Mouse (Mus musculus) heart, embryonic 13.5 days (tissue): ENCODE results near the gene Poglut1. TPM values are rescaled to one million over a fixed set of nuclear protein-coding genes. Genes with fewer than 3 reads are reported as not detected.

ENCODE experiments used
- ATAC-seq: fragments of 200-750 bp; cut with Nextera tagmentation; 2 replicates; pipeline ENCODE4 v1.8.0; 2017; ENCODE audit warnings: moderate TSS enrichment; ENCODE audit not compliant: insufficient number of reproducible peaks, low FRiP score, low TSS enrichment; ENCODE audit errors: extremely low read depth
- H3K27ac ChIP-seq: fragments of 300-500 bp; sonication (generic); replicated peaks from 2 replicates; pipeline ENCODE4 v1.5.1; 2015; ENCODE audit warnings: moderate library complexity, mild to moderate bottlenecking, inconsistent platforms
- H3K27me3 ChIP-seq: fragments of 300-500 bp; sonication (generic); replicated peaks from 2 replicates; pipeline ENCODE4 v1.6.1; 2015; ENCODE audit warnings: mild to moderate bottlenecking, inconsistent platforms
- H3K36me3 ChIP-seq: fragments of 300-500 bp; sonication (generic); 2 replicates; pipeline ENCODE4 v1.6.1; 2015; ENCODE audit warnings: mild to moderate bottlenecking, inconsistent platforms
- H3K4me1 ChIP-seq: fragments of 300-500 bp; sonication (generic); 2 replicates; pipeline ENCODE4 v1.6.1; 2015; ENCODE audit warnings: inconsistent platforms
- H3K4me2 ChIP-seq: fragments of 300-500 bp; sonication (generic); 2 replicates; pipeline ENCODE4 v1.6.1; 2015; ENCODE audit warnings: inconsistent platforms, mild to moderate bottlenecking, moderate library complexity
- H3K4me3 ChIP-seq: fragments of 300-500 bp; sonication (generic); 2 replicates; pipeline ENCODE4 v1.5.1; 2015; ENCODE audit warnings: moderate library complexity, mild to moderate bottlenecking, inconsistent platforms
- H3K9ac ChIP-seq: fragments of 300-500 bp; sonication (generic); 2 replicates; pipeline ENCODE4 v1.6.1; 2015; ENCODE audit warnings: inconsistent platforms, mild to moderate bottlenecking, moderate library complexity
- H3K9me3 ChIP-seq: fragments of 300-500 bp; sonication (generic); 2 replicates; pipeline ENCODE4 v1.6.1; 2016; ENCODE audit warnings: inconsistent platforms
- WGBS: fragments of 180-500 bp; shearing (Covaris S2); methylation state at CpG from one replicate; pipeline ENCODE4 v1.1.7; 2015; ENCODE audit warnings: mixed read lengths; 5-methylcytosine and 5-hydroxymethylcytosine counted together
- polyA plus RNA-seq: library from polyadenylated mRNA; unstranded; fragments of >200 nt; fragmentation: Nextera tagmentation; extraction: Ambion mirVana; gene quantifications from 2 replicates; pipeline ENCODE4 v1.2.1, GENCODE M21; 2015

Gene Poglut1
- polyA plus RNA-seq, 1 experiment from 2014 or later, result 33.5 TPM

GRCm38 (mm10) chr16:38526264-38526663 lies 23.8 kb downstream of the Poglut1 start:
- Histone ChIP-seq H3K36me3 (peaks cover 69% of the 10 kb centered on the region), H3K9me3 (no peaks in the 10 kb centered on the region), H3K27me3 (no peaks in the 10 kb centered on the region), H3K27ac (no peak overlapping the region), H3K4me3 (no peak overlapping the region), H3K9ac (no peak overlapping the region), H3K4me2 (no peak overlapping the region), H3K4me1 (peaks cover 12% of the 10 kb centered on the region)
- no peak for ATAC-seq
- 72% methylated on average over 6 of the region's 6 CpGs for WGBS

- Histone ChIP-seq H3K36me3 (peaks cover 46% of the 10 kb centered on the region), H3K27me3 (no peaks in the 10 kb centered on the region), H3K4me1 (peaks cover 27% of the 10 kb centered on the region), H3K4me2 (peak within 1 kb of the TSS; percentile 79), H3K4me3 (peak within 1 kb of the TSS; percentile 79), H3K9ac (peak within 1 kb of the TSS; percentile 90), H3K27ac (peak within 1 kb of the TSS; percentile 97), H3K9me3 (no peaks in the 10 kb centered on the region)
- under 1% methylated on average over 73 of the region's 73 CpGs for WGBS
- peak; percentile 95 for ATAC-seq
These were observed 27.7 kb downstream of the Poglut1 start, which contains the start of gene Timmdc1 for GRCm38 (mm10) chr16:38522129-38523084. Gene Timmdc1 (minus strand): TSS chr16:38522663.

GRCm38 (mm10) chr16:38521211-38521987 lies 28.7 kb downstream of the Poglut1 start:
- no peaks in the 10 kb centered on the region for H3K27me3 ChIP-seq
- H3K9ac ChIP-seq, result peak overlapping the region; percentile 90
- 0 out of 2 replicates have a peak overlapping the region, but pooled peaks have one; percentile 8 for H3K27ac ChIP-seq
- 26% methylated on average over 8 of the region's 8 CpGs for WGBS
- no peaks in the 10 kb centered on the region for H3K9me3 ChIP-seq
- H3K4me2 ChIP-seq, result peak overlapping the region; percentile 79
- H3K4me1 ChIP-seq, result peaks cover 27% of the 10 kb centered on the region
- ATAC-seq, result no peak
- peaks cover 46% of the 10 kb centered on the region for H3K36me3 ChIP-seq
- H3K4me3 ChIP-seq, result peak overlapping the region; percentile 79

- Histone ChIP-seq H3K9ac (no peak overlapping the region; the same call in 1 of the 2 replicates), H3K9me3 (no peaks in the 10 kb centered on the region), H3K4me1 (peaks cover 27% of the 10 kb centered on the region), H3K4me2 (no peak overlapping the region), H3K27ac (no peak overlapping the region), H3K27me3 (no peaks in the 10 kb centered on the region), H3K36me3 (peaks cover 43% of the 10 kb centered on the region), H3K4me3 (no peak overlapping the region)
- 94% methylated on average over 2 of the region's 2 CpGs for WGBS
- no peak for ATAC-seq
These were observed 30.9 kb downstream of the Poglut1 start for GRCm38 (mm10) chr16:38519140-38519539.

- no peak for ATAC-seq
- Histone ChIP-seq H3K9ac (no peak overlapping the region), H3K4me3 (no peak overlapping the region), H3K4me2 (no peak overlapping the region), H3K9me3 (no peaks in the 10 kb centered on the region), H3K36me3 (peaks cover 80% of the 10 kb centered on the region), H3K27me3 (no peaks in the 10 kb centered on the region), H3K4me1 (no peaks in the 10 kb centered on the region), H3K27ac (no peak overlapping the region)
- 96% methylated on average over 2 of the region's 2 CpGs for WGBS
These were observed 39.2 kb downstream of the Poglut1 start for GRCm38 (mm10) chr16:38510846-38511245.

- no peaks in the 10 kb centered on the region for H3K27me3 ChIP-seq
- no peak overlapping the region for H3K27ac ChIP-seq
- no peaks in the 10 kb centered on the region for H3K4me1 ChIP-seq
- ATAC-seq, result peak; percentile 54; the same call in 1 of the 2 replicates
- peaks cover 85% of the 10 kb centered on the region for H3K36me3 ChIP-seq
- no peaks in the 10 kb centered on the region for H3K9me3 ChIP-seq
- no peak overlapping the region for H3K4me2 ChIP-seq
- H3K4me3 ChIP-seq, result no peak overlapping the region
- 64% methylated on average over 4 of the region's 4 CpGs for WGBS
- no peak overlapping the region for H3K9ac ChIP-seq
These were observed 43.9 kb downstream of the Poglut1 start for GRCm38 (mm10) chr16:38506041-38506634.

- no peak for ATAC-seq
- no peaks in the 10 kb centered on the region for H3K27me3 ChIP-seq
- H3K4me1 ChIP-seq, result no peaks in the 10 kb centered on the region
- H3K4me3 ChIP-seq, result no peak overlapping the region
- H3K9me3 ChIP-seq, result no peaks in the 10 kb centered on the region
- no peak overlapping the region for H3K4me2 ChIP-seq
- H3K27ac ChIP-seq, result no peak overlapping the region
- H3K9ac ChIP-seq, result no peak overlapping the region
- H3K36me3 ChIP-seq, result peaks cover 82% of the 10 kb centered on the region
- 84% methylated on average over 4 of the region's 4 CpGs for WGBS
These were observed 46.5 kb downstream of the Poglut1 start for GRCm38 (mm10) chr16:38503528-38503927.

GRCm38 (mm10) chr16:38502469-38502868 lies 47.6 kb downstream of the Poglut1 start:
- H3K36me3 ChIP-seq, result peaks cover 82% of the 10 kb centered on the region
- no peaks in the 10 kb centered on the region for H3K9me3 ChIP-seq
- H3K27me3 ChIP-seq, result no peaks in the 10 kb centered on the region
- H3K4me3 ChIP-seq, result no peak overlapping the region
- H3K27ac ChIP-seq, result no peak overlapping the region
- H3K4me1 ChIP-seq, result no peaks in the 10 kb centered on the region
- H3K9ac ChIP-seq, result no peak overlapping the region
- no peak overlapping the region for H3K4me2 ChIP-seq
- ATAC-seq, result no peak
- WGBS, result 84% methylated on average over 10 of the region's 10 CpGs

- Histone ChIP-seq H3K9ac (no peak overlapping the region), H3K4me1 (no peaks in the 10 kb centered on the region), H3K4me3 (no peak overlapping the region), H3K27me3 (no peaks in the 10 kb centered on the region), H3K27ac (no peak overlapping the region), H3K4me2 (no peak overlapping the region), H3K9me3 (no peaks in the 10 kb centered on the region), H3K36me3 (peaks cover 49% of the 10 kb centered on the region)
- 82% methylated on average over 7 of the region's 7 CpGs for WGBS
- ATAC-seq, result no peak
These were observed 53.4 kb downstream of the Poglut1 start for GRCm38 (mm10) chr16:38496604-38497140.

- 70% methylated on average over 10 of the region's 10 CpGs for WGBS
- no peak overlapping the region for H3K4me2 ChIP-seq
- no peak for ATAC-seq
- H3K27ac ChIP-seq, result no peak overlapping the region
- no peak overlapping the region for H3K4me3 ChIP-seq
- H3K9me3 ChIP-seq, result no peaks in the 10 kb centered on the region
- H3K9ac ChIP-seq, result no peak overlapping the region
- H3K27me3 ChIP-seq, result no peaks in the 10 kb centered on the region
- peaks cover 26% of the 10 kb centered on the region for H3K36me3 ChIP-seq
- H3K4me1 ChIP-seq, result no peaks in the 10 kb centered on the region
These were observed 56.2 kb downstream of the Poglut1 start for GRCm38 (mm10) chr16:38493890-38494289.

GRCm38 (mm10) chr16:38492551-38492950 lies 57.5 kb downstream of the Poglut1 start:
- no peak for ATAC-seq
- no peak overlapping the region for H3K4me2 ChIP-seq
- WGBS, result 65% methylated on average over 3 of the region's 3 CpGs

More at GRCm38 (mm10) chr16:38492551-38492950, 57.5 kb downstream of the Poglut1 start:
- Histone ChIP-seq H3K4me1 (no peaks in the 10 kb centered on the region), H3K4me3 (no peak overlapping the region), H3K9ac (no peak overlapping the region), H3K27me3 (0 out of 2 replicates have a peak, but pooled peaks cover 3% of the 10 kb centered on the region), H3K36me3 (peaks cover 13% of the 10 kb centered on the region), H3K9me3 (no peaks in the 10 kb centered on the region), H3K27ac (no peak overlapping the region)
